Mouse (Mus musculus) testis, adult 2 months (tissue): ENCODE data around the gene Hmox2.

Source experiments
- CTCF ChIP-seq: fragments of 200-500 bp; IDR thresholded peaks from 2 replicates; pipeline ENCODE4 v1.5.1; 2012; ENCODE audit warnings: low read depth, mild to moderate bottlenecking, inconsistent platforms, low read length, moderate library complexity; ENCODE audit not compliant: control insufficient read depth, insufficient read depth, insufficient replicate concordance
- POLR2A ChIP-seq: fragments of 200-500 bp; IDR thresholded peaks from 2 replicates; pipeline ENCODE4 v1.6.1; 2012; ENCODE audit warnings: low read depth, mild to moderate bottlenecking, inconsistent platforms, low read length, moderate library complexity; ENCODE audit not compliant: control insufficient read depth

GRCm38 (mm10) chr16:4730776-4731358 lies 4.7 kb downstream of the Hmox2 start:
- no peak for TF ChIP-seq POLR2A
- TF ChIP-seq CTCF, result no peak
